Mouse (Mus musculus) CH12.LX (cell line): ENCODE measurements around the gene Tbcb.

Source experiments
- CHD1 ChIP-seq: IDR thresholded peaks from 2 replicates; pipeline ENCODE4 v1.6.1; 2012; ENCODE audit warnings: low read depth, low read length, improper control_type of control experiment, inconsistent platforms
- CTCF ChIP-seq, 2 experiments: IDR thresholded peaks in 1 of 2; conservative IDR thresholded peaks in 1 of 2; 2 replicates each; pipeline ENCODE4 v1.5.1; 2011 to 2012; ENCODE audit warnings: low read depth in 2 of 2, low read length in 2 of 2, improper control_type of control experiment in 1 of 2, inconsistent platforms in 1 of 2, mild to moderate bottlenecking in 1 of 2, moderate library complexity in 1 of 2
- EP300 ChIP-seq: IDR thresholded peaks from 2 replicates; pipeline ENCODE4 v1.6.1; 2011; ENCODE audit warnings: low read length, improper control_type of control experiment
- GABPA ChIP-seq: IDR thresholded peaks from 2 replicates; pipeline ENCODE4 v1.6.1; 2012; ENCODE audit warnings: low read depth, low read length, improper control_type of control experiment, inconsistent platforms; ENCODE audit not compliant: insufficient replicate concordance
- JUND ChIP-seq: conservative IDR thresholded peaks from 2 replicates; pipeline ENCODE4 v1.6.1; 2011; ENCODE audit warnings: low read depth, low read length, improper control_type of control experiment
- MAZ ChIP-seq: IDR thresholded peaks from 2 replicates; pipeline ENCODE4 v1.6.1; 2012; ENCODE audit warnings: low read depth, mild to moderate bottlenecking, inconsistent platforms, low read length, improper control_type of control experiment, moderate library complexity
- MEF2A ChIP-seq: IDR thresholded peaks from 2 replicates; pipeline ENCODE4 v1.6.1; 2014; ENCODE audit warnings: low read depth, mild to moderate bottlenecking, inconsistent platforms, low read length, improper control_type of control experiment, borderline replicate concordance
- NELFE ChIP-seq: IDR thresholded peaks from 2 replicates; pipeline ENCODE4 v1.6.1; 2011; ENCODE audit warnings: low read depth, low read length, improper control_type of control experiment
- POLR2A ChIP-seq: IDR thresholded peaks from 2 replicates; pipeline ENCODE4 v1.6.1; 2011; ENCODE audit warnings: low read depth, mild to moderate bottlenecking, improper control_type of control experiment, low read length

DNA sequence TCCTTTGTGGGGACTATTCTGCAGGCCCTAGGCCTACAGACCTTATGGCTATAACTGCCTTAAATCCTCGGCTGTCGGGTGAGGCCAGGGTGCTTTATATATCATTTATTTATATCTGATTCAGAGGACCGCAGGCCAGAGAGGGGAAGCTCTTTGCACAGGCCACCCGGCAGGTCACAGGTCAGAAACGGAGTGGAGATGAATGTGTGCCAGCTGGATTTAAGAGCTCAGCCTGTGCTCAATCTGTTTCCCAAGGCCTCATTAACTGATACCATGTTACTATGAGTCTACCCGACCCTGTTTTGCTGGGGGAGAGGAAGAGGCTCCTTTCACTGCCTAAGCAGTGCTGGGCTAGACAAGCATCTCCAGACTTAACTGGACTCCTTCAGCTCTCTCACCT, 42.3 kb upstream of the Tbcb start:
- TF ChIP-seq CTCF (conservative IDR thresholded peaks at IDR 0.05 in 1 of 2, IDR thresholded peaks at IDR 0.05 in 1 of 2; ENCODE audit: low read depth in 2 of 2, low read length in 2 of 2) (no peak), NELFE (no peak), CHD1 (no peak), POLR2A (no peak), JUND (no peak), MEF2A (no peak), EP300 (no peak), MAZ (no peak), GABPA (no peak)
